Mouse (Mus musculus) myocyte (in vitro differentiated cells): ENCODE measurements around the gene Tmprss9. TPM values are rescaled to one million over a fixed set of nuclear protein-coding genes. Genes with fewer than 3 reads are reported as not detected.

Experiments used
- H3K27me3 ChIP-seq: one replicate; pipeline ENCODE4 v1.6.1; 2011; ENCODE audit not compliant: control insufficient read depth, insufficient read depth, insufficient read length
- H3K36me3 ChIP-seq: one replicate; pipeline ENCODE4 v1.6.1; 2011; ENCODE audit not compliant: control insufficient read depth, insufficient read depth
- H3K4me2 ChIP-seq: one replicate; pipeline ENCODE4 v1.6.1; 2011; ENCODE audit warnings: low read depth, control low read depth
- H3K4me3 ChIP-seq: one replicate; pipeline ENCODE4 v1.5.1; 2011; ENCODE audit warnings: mild to moderate bottlenecking, control low read depth, moderate library complexity
- H3K79me2 ChIP-seq: one replicate; pipeline ENCODE4 v1.6.1; 2011; ENCODE audit not compliant: control insufficient read depth, insufficient read depth
- H3ac ChIP-seq: one replicate; pipeline ENCODE4 v1.6.1; 2011; ENCODE audit not compliant: control insufficient read depth, insufficient read length
- CEBPB ChIP-seq: IDR thresholded peaks from 2 replicates; pipeline ENCODE4 v1.6.1; 2011; ENCODE audit warnings: mild to moderate bottlenecking, moderate library complexity; ENCODE audit not compliant: poor library complexity, insufficient read depth, severe bottlenecking
- E2F4 ChIP-seq: IDR thresholded peaks from one replicate; pipeline ENCODE4 v1.6.1; 2011; ENCODE audit warnings: mild to moderate bottlenecking, control low read depth, moderate library complexity; ENCODE audit not compliant: insufficient read depth
- MAX ChIP-seq: IDR thresholded peaks from one replicate; pipeline ENCODE4 v1.6.1; 2011; ENCODE audit warnings: low read depth, mild to moderate bottlenecking, control low read depth
- MYOD1 ChIP-seq, 3 experiments: IDR thresholded peaks; one replicate each; pipeline ENCODE4 v1.6.1; 2011; ENCODE audit warnings: control low read depth in 2 of 3, low read depth in 2 of 3, mild to moderate bottlenecking in 2 of 3, moderate library complexity in 1 of 3; ENCODE audit not compliant: insufficient read length in 2 of 3, control insufficient read depth in 1 of 3
- MYOG ChIP-seq, 3 experiments: IDR thresholded peaks; one replicate each; pipeline ENCODE4 v1.6.1; 2011; ENCODE audit warnings: control low read depth in 2 of 3, low read depth in 2 of 3, mild to moderate bottlenecking in 2 of 3; ENCODE audit not compliant: insufficient read length in 2 of 3, control insufficient read depth in 1 of 3, insufficient read depth in 1 of 3
- POLR2A ChIP-seq: IDR thresholded peaks from one replicate; pipeline ENCODE4 v1.6.1; 2011; ENCODE audit warnings: low read depth, mild to moderate bottlenecking, control low read depth, moderate library complexity; ENCODE audit not compliant: insufficient read length
- POLR2AphosphoS2 ChIP-seq: IDR thresholded peaks from one replicate; pipeline ENCODE4 v1.6.1; 2011; ENCODE audit warnings: low read depth, control low read depth; ENCODE audit not compliant: insufficient read length
- REST ChIP-seq: IDR thresholded peaks from one replicate; pipeline ENCODE4 v1.6.1; 2011; ENCODE audit warnings: mild to moderate bottlenecking, control low read depth, moderate library complexity; ENCODE audit not compliant: insufficient read depth, insufficient read length
- SRF ChIP-seq: IDR thresholded peaks from one replicate; pipeline ENCODE4 v1.6.1; 2011; ENCODE audit warnings: low read depth; ENCODE audit not compliant: control insufficient read depth, insufficient read length
- TCF12 ChIP-seq: IDR thresholded peaks from one replicate; pipeline ENCODE4 v1.6.1; 2011; ENCODE audit warnings: mild to moderate bottlenecking, control low read depth; ENCODE audit not compliant: poor library complexity, insufficient read depth, severe bottlenecking
- TCF3 ChIP-seq: IDR thresholded peaks from one replicate; pipeline ENCODE4 v1.6.1; 2011; ENCODE audit warnings: low read depth, control low read depth; ENCODE audit not compliant: insufficient read length
- USF1 ChIP-seq: IDR thresholded peaks from one replicate; pipeline ENCODE4 v1.6.1; 2011; ENCODE audit warnings: low read depth, mild to moderate bottlenecking, control low read depth, moderate library complexity
- polyA plus RNA-seq: library from polyadenylated mRNA; unstranded; fragments of >200 nt; fragmentation: generic; extraction: Trizol; gene quantifications from one replicate; pipeline ENCODE4 v1.2.1, GENCODE M21; 2012; ENCODE audit warnings: missing spikeins

The Tmprss9 gene
- polyA plus RNA-seq, 1 experiment, result 0.05 TPM

- Histone ChIP-seq H3K79me2 (no peaks in the 10 kb centered on the region), H3K27me3 (no peaks in the 10 kb centered on the region), H3K36me3 (peaks cover 2% of the 10 kb centered on the region), H3ac (no peak overlapping the region), H3K4me3 (no peak overlapping the region), H3K4me2 (no peak overlapping the region)
- TF ChIP-seq SRF (no peak), POLR2AphosphoS2 (no peak), MYOD1 (IDR thresholded peaks at IDR 0.05; ENCODE audit: control insufficient read depth in 1 of 3, insufficient read length in 2 of 3, low read depth in 2 of 3) (no peak), REST (no peak), POLR2A (no peak), E2F4 (no peak), TCF3 (no peak), TCF12 (no peak), USF1 (no peak), MAX (no peak), CEBPB (no peak), MYOG (IDR thresholded peaks at IDR 0.05; ENCODE audit: control insufficient read depth in 1 of 3, insufficient read depth in 1 of 3, insufficient read length in 2 of 3, low read depth in 2 of 3) (no peak)
Observed at GRCm38 (mm10) chr10:80835617-80836016, 36.0 kb upstream of the Tmprss9 start.

- Histone ChIP-seq H3K36me3 (no peaks in the 10 kb centered on the region), H3ac (no peak overlapping the region), H3K79me2 (no peaks in the 10 kb centered on the region), H3K4me2 (peak overlapping the region; percentile 31), H3K4me3 (no peak overlapping the region), H3K27me3 (peaks cover 2% of the 10 kb centered on the region)
- no peak for TF ChIP-seq USF1
- no peak for TF ChIP-seq POLR2AphosphoS2
- peak; percentile 62 to 96 (median 88) for TF ChIP-seq MYOD1 (IDR thresholded peaks at IDR 0.05; ENCODE audit: control insufficient read depth in 1 of 3, insufficient read length in 2 of 3, low read depth in 2 of 3)
- TF ChIP-seq MYOG (IDR thresholded peaks at IDR 0.05; ENCODE audit: control insufficient read depth in 1 of 3, insufficient read depth in 1 of 3, insufficient read length in 2 of 3, low read depth in 2 of 3), result peak; percentile 91 to 95 (median 94)
- no peak for TF ChIP-seq SRF
- TF ChIP-seq REST, result no peak
- peak; percentile 84 for TF ChIP-seq TCF3
- TF ChIP-seq TCF12, result peak; percentile 83
- TF ChIP-seq CEBPB, result peak; percentile 70; the same call in 1 of the 2 replicates
- no peak for TF ChIP-seq E2F4
- no peak for TF ChIP-seq MAX
Observed at GRCm38 (mm10) chr10:80836949-80837379, 34.7 kb upstream of the Tmprss9 start.

GRCm38 (mm10) chr10:80837827-80838226 lies 33.8 kb upstream of the Tmprss9 start:
- TF ChIP-seq MYOG (IDR thresholded peaks at IDR 0.05; ENCODE audit: control insufficient read depth in 1 of 3, insufficient read depth in 1 of 3, insufficient read length in 2 of 3, low read depth in 2 of 3) (no peak), TCF3 (no peak), MYOD1 (IDR thresholded peaks at IDR 0.05; ENCODE audit: control insufficient read depth in 1 of 3, insufficient read length in 2 of 3, low read depth in 2 of 3) (no peak), CEBPB (no peak), POLR2A (no peak), E2F4 (no peak), MAX (no peak), POLR2AphosphoS2 (no peak), REST (no peak), USF1 (no peak), SRF (no peak), TCF12 (no peak)
- Histone ChIP-seq H3K4me2 (no peak overlapping the region), H3K27me3 (peaks cover 10% of the 10 kb centered on the region)

DNA sequence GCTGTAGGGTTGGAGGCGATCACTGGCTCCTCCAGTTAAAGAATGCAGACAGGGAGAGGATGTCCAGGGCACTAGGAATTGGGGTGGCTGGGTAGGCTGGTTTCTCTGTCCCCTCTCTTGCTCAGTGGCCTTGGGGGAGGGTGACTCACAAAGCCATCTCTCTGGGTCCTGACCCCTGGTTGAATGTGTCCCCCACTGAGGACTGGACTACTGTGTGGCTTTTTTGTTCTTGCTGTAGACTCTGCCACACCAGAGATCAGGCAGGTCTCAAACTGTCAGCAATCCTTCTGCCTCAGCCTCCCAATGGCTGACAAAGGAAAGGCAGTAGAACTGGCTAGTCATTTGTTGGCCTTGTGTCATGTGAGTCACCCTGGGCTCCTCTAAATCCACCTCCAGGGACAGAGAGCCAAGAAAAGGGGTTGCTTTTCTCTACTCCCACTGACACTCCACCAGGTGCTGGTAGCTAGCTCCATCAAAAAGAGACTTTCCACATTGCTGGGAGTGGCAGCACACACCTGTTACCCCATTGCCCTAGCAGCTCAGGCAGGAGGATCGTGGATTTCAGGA lies 33.2 kb upstream of the Tmprss9 start:
- no peaks in the 10 kb centered on the region for H3K79me2 ChIP-seq
- H3ac ChIP-seq, result no peak overlapping the region
- no peaks in the 10 kb centered on the region for H3K36me3 ChIP-seq
- no peak overlapping the region for H3K4me2 ChIP-seq
- H3K4me3 ChIP-seq, result no peak overlapping the region
- no peak for TF ChIP-seq CEBPB
- peak in 2 of 3 experiments; percentile 2 to 57 for TF ChIP-seq MYOD1 (IDR thresholded peaks at IDR 0.05; ENCODE audit: control insufficient read depth in 1 of 3, insufficient read length in 2 of 3, low read depth in 2 of 3)
- TF ChIP-seq MAX, result no peak
- TF ChIP-seq MYOG (IDR thresholded peaks at IDR 0.05; ENCODE audit: control insufficient read depth in 1 of 3, insufficient read depth in 1 of 3, insufficient read length in 2 of 3, low read depth in 2 of 3), result no peak
- H3K27me3 ChIP-seq, result peaks cover 16% of the 10 kb centered on the region

More at GRCm38 (mm10) chr10:80837827-80838226, 33.8 kb upstream of the Tmprss9 start:
- Histone ChIP-seq H3K36me3 (no peaks in the 10 kb centered on the region), H3K79me2 (no peaks in the 10 kb centered on the region), H3ac (no peak overlapping the region), H3K4me3 (no peak overlapping the region)

GRCm38 (mm10) chr10:80839848-80840247 lies 31.8 kb upstream of the Tmprss9 start:
- no peaks in the 10 kb centered on the region for H3K79me2 ChIP-seq
- no peak for TF ChIP-seq E2F4
- TF ChIP-seq POLR2AphosphoS2, result no peak
- no peak for TF ChIP-seq MAX
- no peak for TF ChIP-seq MYOD1 (IDR thresholded peaks at IDR 0.05; ENCODE audit: control insufficient read depth in 1 of 3, insufficient read length in 2 of 3, low read depth in 2 of 3)
- no peak for TF ChIP-seq REST
- no peak for TF ChIP-seq CEBPB
- TF ChIP-seq MYOG (IDR thresholded peaks at IDR 0.05; ENCODE audit: control insufficient read depth in 1 of 3, insufficient read depth in 1 of 3, insufficient read length in 2 of 3, low read depth in 2 of 3), result no peak
- TF ChIP-seq POLR2A, result no peak
- TF ChIP-seq TCF3, result no peak
- TF ChIP-seq USF1, result no peak
- TF ChIP-seq SRF, result no peak
- no peak for TF ChIP-seq TCF12
- H3K4me2 ChIP-seq, result no peak overlapping the region
- H3ac ChIP-seq, result no peak overlapping the region
- peaks cover 31% of the 10 kb centered on the region for H3K27me3 ChIP-seq
- no peak overlapping the region for H3K4me3 ChIP-seq
- no peaks in the 10 kb centered on the region for H3K36me3 ChIP-seq
